Mouse (Mus musculus) liver, postnatal 0 days (tissue): ENCODE measurements around the gene Gm2974.
"Not testable (repeated sequence)": the region's sequence is repeated elsewhere in the genome, so short reads cannot be mapped to it uniquely, and the experiment has no call there.

Experiments used
- CTCF ChIP-seq: sonication (generic); IDR thresholded peaks from 2 replicates; pipeline ENCODE4 v1.5.1; 2016; ENCODE audit warnings: antibody characterized with exemption, low read depth
- EP300 ChIP-seq: IDR thresholded peaks from 2 replicates; pipeline ENCODE4 v1.6.1; 2016; ENCODE audit warnings: antibody characterized with exemption, low read depth, mild to moderate bottlenecking

GRCm38 (mm10) chr14:4249331-4249730, 67.0 kb downstream of the Gm2974 start, which contains the start of gene Gm3138:
- TF ChIP-seq CTCF, EP300: not testable (repeated sequence)
